Mouse (Mus musculus) liver, adult 2 months (tissue): ENCODE measurements at regions not wholly inside any gene's neighbourhood (a gene's known extent, or its start where the extent isn't known, plus 50 kb on each side); places are given as distances from the start of the nearest gene placed in this dataset.

ENCODE experiments used
- DNase-seq: peaks from one replicate; pipeline ENCODE4 v3.0.0-alpha.2; 2011; ENCODE audit warnings: low read depth, low spot score; ENCODE audit errors: extremely low read depth
- H3K27ac ChIP-seq: fragments of 200-500 bp; replicated peaks from 2 replicates; pipeline ENCODE4 v1.5.1; 2012; ENCODE audit warnings: low read depth, mild to moderate bottlenecking, control low read depth, inconsistent platforms, low read length; ENCODE audit not compliant: insufficient read depth
- H3K27me3 ChIP-seq: fragments of 200-500 bp; 2 replicates; pipeline ENCODE4 v1.6.1; 2012; ENCODE audit warnings: mild to moderate bottlenecking, moderate library complexity, low read length, inconsistent platforms; ENCODE audit not compliant: control insufficient read depth, insufficient read depth
- H3K36me3 ChIP-seq: fragments of 200-500 bp; 2 replicates; pipeline ENCODE4 v1.6.1; 2012; ENCODE audit warnings: low read length, inconsistent platforms; ENCODE audit not compliant: control insufficient read depth, insufficient read depth
- H3K4me1 ChIP-seq: fragments of 200-500 bp; 2 replicates; pipeline ENCODE4 v1.6.1; 2011; ENCODE audit warnings: low read length; ENCODE audit not compliant: control insufficient read depth, insufficient read depth
- H3K4me3 ChIP-seq: fragments of 200-500 bp; 2 replicates; pipeline ENCODE4 v1.5.1; 2011; ENCODE audit warnings: low read depth, mild to moderate bottlenecking, control low read depth, low read length, moderate library complexity; ENCODE audit not compliant: insufficient read depth
- H3K79me2 ChIP-seq: fragments of 200-500 bp; 2 replicates; pipeline ENCODE4 v1.6.1; 2012; ENCODE audit warnings: inconsistent platforms, mild to moderate bottlenecking, low read length, moderate library complexity; ENCODE audit not compliant: control insufficient read depth, insufficient read depth
- H3K9ac ChIP-seq: fragments of 200-500 bp; 2 replicates; pipeline ENCODE4 v1.6.1; 2012; ENCODE audit warnings: low read depth, mild to moderate bottlenecking, control low read depth, inconsistent platforms, low read length
- CTCF ChIP-seq: fragments of 200-500 bp; IDR thresholded peaks from 2 replicates; pipeline ENCODE4 v1.5.1; 2011; ENCODE audit warnings: low read depth, low read length, control low read depth
- POLR2A ChIP-seq: fragments of 200-500 bp; IDR thresholded peaks from 2 replicates; pipeline ENCODE4 v1.6.1; 2011; ENCODE audit warnings: low read length, control low read depth; ENCODE audit not compliant: insufficient read depth; ENCODE audit errors: extremely low read depth
- WGBS: fragments of 180-500 bp; shearing (Covaris S2); methylation state at CpG from one replicate; pipeline ENCODE4 v1.1.7; 2018; 5-methylcytosine and 5-hydroxymethylcytosine counted together

DNA sequence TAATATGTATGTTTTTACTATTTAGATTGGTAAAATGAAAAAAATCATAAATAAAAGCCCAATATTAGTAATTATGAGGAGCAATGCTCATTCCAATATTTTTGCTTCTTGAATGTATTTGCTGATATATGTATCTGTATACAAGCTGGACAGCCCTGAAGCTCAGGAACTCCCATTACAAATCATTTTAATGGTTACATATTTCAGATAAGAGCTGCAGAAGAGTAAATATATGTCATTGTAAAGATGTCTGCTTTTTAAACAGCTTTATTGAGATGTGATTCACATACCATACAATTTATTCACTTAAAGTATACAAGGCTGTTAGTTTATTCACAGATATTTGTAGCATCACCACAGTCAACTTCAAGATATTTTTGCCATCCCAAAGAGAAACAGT is 157.3 kb downstream of the Arrdc3 start:
- H3K27me3 ChIP-seq = no peaks in the 10 kb centered on the region
- H3K4me1 ChIP-seq = no peaks in the 10 kb centered on the region
- no peaks in the 10 kb centered on the region for H3K79me2 ChIP-seq
- DNase-seq = no peak
- no peak overlapping the region for H3K4me3 ChIP-seq
- no peak overlapping the region for H3K9ac ChIP-seq
- no peaks in the 10 kb centered on the region for H3K36me3 ChIP-seq
- TF ChIP-seq POLR2A = no peak
- TF ChIP-seq CTCF = no peak
- no peak overlapping the region for H3K27ac ChIP-seq

DNA sequence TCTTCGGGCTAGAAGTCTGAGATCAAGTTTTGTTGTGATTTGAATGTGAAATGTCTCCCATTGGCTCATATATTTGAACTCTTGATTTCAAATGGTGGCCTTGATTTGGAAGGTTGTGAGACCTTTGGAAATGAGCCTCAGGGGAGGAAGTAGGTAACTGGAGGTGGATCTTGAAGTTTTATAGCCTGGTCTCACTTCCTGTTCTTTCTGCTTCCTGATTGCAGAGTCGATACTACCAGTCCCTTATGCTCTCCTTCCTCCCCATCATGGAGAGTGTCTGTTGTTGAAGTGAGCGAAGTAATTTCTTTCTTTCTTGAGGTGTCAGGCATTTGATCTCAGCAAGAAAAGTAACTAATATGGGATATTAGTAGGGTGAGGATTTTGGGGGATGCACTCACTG is 158.5 kb downstream of the Arrdc3 start:
- Histone ChIP-seq H3K9ac (no peak overlapping the region), H3K27ac (no peak overlapping the region), H3K36me3 (no peaks in the 10 kb centered on the region), H3K79me2 (no peaks in the 10 kb centered on the region), H3K27me3 (no peaks in the 10 kb centered on the region), H3K4me3 (no peak overlapping the region), H3K4me1 (no peaks in the 10 kb centered on the region)
- 85% methylated on average over 3 of the region's 3 CpGs for WGBS
- no peak for TF ChIP-seq POLR2A
- no peak for TF ChIP-seq CTCF
- DNase-seq = no peak
